Mouse (Mus musculus) cerebellum, postnatal 10 days (tissue): ENCODE data around the gene Afap1.

Experiments used
- DNase-seq, 2 experiments: peaks; one replicate each; pipeline ENCODE4 v3.0.0; 2021; ENCODE audit warnings: mixed read lengths in 2 of 2

Gene Afap1

DNA sequence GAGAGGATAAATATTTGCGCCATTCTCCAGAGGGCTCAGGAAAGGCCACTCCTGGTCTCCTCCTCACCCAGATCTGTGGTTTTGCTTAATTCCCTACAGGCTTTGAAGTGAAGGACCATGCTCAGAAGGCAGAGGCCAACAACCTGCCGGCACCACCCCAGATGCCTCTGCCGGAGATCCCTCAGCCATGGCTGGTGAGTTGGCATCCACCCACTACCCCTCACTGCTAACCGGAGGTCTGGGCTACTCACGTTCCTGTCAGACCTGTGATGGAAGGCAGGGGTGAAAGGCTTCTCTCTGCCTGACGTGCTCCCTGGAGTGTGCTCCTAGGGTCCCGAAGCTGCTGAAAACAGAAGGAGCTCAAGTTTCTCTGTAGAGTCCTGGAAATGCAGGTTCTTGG, 42.8 kb downstream of the Afap1 start:
- DNase-seq, result peak in 1 of 2 experiments; percentile 66

DNA sequence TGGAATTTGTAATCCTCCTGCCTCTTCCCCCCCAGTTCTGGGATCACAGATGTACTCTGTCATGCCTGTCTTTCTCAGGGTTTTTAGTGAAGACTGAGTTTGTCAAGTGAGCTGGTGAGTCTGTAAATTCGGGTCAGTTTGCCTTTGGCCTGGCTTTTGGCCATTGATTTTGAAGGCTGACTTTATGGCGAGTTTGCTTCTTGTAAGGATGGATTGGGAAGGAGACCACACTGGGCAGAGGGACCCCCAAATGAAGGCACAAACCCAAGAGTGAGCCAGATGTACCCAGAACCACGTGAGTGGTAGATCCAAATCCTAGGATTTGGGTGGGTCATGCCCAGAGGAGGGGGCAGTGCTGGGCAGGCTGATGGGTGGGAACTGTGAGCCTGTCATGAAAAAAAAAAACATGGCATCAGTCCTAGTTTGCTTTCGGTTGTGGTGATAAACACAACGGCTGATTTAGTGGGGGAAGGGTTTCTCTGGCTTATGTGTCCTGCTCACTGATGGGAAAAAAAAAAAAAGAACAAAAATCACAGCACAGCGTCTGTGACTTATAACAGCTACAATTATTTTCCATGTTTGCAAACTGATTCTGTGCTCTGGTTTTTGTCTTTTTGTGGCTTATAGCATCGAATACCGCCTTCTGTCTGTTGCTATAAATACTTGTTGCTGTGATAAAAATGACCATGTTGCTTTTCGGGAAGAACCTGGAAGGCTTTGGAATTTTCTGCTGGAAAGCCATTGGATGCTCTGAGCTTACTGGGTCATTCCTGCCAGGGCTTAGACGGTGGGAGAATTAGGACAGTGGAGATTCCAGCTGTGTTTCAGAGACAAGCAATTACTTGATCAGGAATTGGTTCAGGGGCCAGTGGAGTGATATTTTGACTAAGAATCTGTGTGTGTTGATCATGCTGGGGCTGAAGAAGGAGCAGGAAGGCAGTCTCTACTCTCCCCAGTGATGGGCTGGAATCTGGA, 45.4 kb downstream of the Afap1 start:
- no peak for DNase-seq

DNA sequence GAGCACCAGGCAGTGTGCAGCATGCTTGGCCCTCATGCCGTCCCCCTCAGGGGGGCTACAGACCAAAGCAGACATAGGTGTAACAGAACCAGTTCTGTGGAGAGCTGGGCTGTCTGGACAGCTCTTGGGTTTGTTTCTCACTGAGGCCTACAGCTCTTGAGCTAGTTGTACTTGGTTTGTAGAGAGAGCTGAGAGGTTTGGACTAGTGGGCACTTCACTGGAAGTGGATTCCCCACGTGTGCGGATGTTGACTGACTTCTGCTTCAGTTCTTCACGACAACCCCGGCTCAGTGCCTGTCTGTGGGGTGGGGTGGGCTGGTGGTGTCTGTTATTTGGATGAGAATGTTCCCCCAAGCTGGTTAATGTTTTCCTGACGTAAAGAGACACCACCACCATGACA, 46.8 kb downstream of the Afap1 start:
- no peak for DNase-seq

DNA sequence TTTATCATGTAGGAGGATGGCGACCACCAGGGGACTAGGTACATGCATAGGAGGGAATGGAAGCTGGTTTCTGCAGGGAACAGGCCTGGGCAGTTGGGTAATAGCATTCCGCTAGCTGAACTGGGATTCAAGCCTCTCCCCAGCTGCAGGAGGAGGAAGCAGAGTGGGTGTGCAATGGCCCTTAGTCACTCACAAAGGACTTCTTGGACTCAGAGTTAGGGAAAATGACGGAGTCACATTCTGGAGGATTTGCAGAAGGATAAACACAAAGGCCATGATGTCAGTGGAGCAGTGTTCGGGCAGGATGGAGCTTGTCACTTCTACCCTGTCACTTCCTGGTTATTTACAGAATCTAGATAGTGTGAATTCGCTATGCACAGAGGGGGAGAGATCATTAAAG, 50.4 kb downstream of the Afap1 start:
- no peak for DNase-seq

DNA sequence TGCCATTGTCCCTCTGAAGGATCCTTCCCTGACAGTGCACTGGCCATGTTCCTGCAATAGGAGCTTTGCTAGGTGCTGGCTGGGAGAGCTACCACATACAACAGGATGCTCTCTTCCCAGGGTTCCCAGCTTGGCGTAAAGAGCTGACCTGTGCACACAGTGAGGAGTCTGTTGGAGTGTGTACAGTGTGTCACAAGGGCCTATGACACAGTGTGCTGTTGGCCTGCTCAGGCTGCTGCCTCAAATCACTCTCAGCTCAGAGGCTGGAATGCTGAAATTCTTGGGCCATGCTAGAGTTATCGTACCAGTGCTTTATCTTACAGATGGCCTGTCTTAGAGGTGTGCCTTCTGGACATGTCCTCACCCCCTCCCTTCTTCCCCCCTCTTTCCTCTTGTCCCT, 53.7 kb downstream of the Afap1 start:
- no peak for DNase-seq

DNA sequence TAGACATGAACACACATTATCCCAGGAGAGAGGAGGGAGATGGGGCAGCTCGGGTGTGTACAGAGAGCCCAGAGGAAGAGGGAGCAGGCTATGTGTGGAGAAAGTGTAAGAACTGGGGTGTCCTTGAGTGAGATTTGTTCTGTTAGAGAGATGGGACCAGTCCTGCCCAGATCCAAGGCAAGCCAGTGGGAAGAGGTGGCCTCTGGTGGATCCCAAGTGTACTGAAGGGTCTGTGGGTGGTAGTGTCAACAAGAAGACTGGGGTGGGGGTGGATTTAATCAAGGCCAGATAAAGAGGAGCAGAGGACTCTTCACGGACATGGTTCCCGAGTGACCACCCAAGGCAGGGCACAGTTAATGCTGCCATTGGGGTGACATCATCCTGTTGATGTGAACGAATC, 54.3 kb downstream of the Afap1 start:
- DNase-seq, result no peak

DNA sequence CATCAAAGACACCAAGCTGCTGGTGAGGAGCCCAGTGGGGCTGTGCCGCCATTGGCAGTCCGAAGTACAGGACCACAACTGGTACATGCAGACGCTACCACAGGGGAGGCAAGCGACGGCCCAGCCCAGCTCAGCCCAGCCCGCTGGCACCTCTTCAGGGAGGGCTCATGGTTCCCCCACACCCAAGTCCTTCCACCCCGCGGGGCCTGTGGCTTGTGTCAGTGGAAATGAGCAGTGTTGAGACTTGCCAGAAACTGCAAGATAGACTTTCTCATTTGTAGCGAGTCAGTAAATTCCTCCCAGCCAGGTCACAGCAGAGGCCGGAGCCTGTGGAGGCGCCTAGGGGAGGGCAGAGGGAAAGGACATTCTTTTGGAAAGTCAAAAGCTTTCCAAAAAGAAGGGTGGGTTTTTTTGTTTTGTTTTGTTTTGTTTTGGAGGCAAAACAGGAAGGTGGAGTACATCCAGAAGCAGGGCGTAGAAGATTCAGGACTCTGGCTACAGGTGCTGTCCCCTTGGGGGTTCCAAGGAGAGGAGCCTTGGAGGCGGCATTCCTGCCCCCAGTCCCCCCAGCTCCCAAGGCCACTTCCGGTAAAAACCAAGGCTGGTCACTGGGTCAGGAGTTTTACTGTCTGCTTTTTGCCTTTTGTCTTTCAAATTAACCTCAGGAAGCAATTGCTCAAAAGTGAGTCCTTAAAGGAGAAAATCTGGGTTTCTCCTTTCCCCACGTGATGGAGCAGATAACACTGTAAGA, 55.3 kb downstream of the Afap1 start:
- DNase-seq, result peak in 1 of 2 experiments; percentile 44

DNA sequence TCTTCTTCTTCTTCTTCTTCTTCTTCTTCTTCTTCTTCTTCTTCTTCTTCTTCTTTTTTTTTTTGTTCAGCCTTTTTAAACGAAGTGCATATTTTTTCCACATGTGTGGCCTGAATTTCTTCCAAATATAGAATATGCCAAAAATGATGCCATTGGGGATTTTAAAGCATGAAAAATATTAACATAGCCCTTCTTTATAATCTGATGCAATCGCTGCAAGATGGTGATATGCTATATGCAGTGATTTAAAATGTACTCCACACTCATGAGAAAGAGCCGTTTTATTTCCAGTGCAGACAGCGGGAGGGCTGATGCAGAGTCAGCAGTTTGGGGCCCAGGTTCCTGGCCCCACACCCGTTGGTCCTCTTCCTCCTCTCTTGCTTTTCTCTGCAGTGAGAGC, 55.9 kb downstream of the Afap1 start:
- DNase-seq, result no peak

DNA sequence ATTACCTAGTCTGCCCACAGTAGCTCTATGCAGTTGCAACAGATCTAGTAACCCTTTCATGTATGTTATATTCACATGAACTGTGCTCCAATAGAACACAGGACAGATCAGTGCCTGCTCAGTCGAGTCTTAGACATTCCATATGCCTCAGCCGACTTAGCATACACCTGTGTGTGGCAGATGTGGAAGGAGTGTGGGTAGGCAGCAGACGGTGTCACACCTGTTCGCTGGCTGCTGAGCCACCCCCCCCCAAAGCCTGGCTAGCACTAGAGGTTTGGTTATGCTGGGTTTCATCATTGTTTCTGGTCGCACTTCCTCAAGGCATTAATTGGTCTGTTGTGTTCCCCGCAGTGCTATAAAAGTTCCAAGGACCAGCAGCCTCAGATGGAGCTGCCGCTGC, 57.4 kb downstream of the Afap1 start:
- DNase-seq, result no peak

DNA sequence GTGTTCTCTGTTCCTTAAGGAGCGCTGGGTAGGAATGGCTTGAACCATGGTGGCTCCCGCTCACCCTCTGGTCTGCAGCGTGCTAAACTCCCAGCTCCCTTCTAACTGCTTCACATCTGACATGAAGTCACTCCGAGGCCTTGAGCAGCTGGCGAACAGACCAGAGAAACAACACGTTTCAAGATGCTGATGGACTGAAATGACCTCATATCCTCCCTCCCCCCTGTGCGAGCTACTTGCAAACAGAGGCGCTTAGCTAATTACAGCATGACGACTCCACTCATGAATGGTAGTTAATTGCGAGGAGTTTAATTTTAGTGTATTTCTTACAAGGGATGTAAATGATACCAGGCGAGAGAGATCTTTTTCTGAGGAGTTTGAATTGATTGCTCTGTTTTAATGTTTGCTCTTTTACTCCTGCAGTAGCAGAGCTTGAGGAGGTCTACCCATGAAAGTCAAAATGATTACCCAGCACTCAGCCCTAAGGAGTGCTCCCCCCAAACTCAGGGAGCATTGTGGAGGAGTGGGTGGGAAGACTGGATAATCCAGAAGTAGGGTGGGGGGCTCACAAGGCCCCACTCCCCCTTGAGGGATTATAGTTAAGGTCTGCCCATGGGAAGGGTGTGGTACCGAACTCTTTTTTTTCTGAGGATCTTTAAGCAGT, 61.1 kb downstream of the Afap1 start:
- DNase-seq, result no peak

DNA sequence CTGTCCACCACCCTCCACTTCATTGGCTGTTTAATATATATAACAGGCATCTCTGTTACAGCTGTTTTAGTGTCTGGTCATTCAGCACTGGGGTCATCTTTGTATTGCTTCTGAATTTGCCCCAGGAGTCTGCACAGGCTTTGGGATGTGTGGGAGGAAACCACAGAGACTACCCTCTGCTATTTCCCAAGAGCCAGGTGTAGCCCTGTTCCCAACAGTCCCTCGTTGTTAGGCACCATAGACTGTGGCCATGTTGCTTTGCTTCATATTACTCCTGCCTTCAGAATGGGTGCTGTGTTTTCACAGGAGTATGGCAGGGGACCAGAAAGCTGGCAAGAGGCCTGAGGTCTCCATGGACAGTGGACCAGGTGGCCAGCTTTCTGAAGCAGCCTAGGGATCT, 63.1 kb downstream of the Afap1 start:
- DNase-seq, result no peak

DNA sequence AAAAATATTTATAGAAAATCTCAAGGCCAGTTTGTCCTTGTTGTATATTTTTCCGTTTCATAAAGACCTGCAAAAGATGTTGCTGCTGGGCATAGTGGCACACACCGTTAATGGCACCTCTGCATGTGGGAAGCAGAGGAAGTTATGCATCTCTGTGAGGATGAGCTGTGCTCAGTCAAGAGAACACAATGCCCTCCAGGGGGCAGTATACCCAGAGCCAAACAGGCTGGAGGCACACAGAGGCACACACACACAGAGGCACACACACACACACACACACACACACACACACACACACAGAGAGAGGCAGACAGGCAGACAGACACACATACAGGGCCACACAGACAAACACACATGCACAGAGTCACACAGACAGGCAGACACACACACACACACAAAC, 65.6 kb downstream of the Afap1 start:
- DNase-seq, result peak in 1 of 2 experiments; percentile 40

DNA sequence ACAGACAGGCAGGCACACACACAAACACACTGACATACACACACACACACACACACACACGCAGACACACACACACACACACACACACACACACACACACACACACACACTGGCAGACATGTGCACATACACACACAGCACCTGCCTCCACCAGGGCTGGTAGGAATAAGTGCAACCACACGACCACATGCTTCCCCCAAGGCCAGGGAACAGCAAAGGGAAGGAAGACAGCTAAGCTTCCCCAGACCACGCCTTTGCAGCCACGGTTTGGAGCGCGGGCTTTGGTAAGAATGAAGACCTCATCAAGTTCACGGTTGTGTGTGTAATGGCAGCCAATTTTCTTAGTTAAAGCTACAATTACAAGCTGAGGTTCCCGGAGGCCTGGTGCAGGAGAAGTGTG, 67.0 kb downstream of the Afap1 start:
- DNase-seq, result no peak

DNA sequence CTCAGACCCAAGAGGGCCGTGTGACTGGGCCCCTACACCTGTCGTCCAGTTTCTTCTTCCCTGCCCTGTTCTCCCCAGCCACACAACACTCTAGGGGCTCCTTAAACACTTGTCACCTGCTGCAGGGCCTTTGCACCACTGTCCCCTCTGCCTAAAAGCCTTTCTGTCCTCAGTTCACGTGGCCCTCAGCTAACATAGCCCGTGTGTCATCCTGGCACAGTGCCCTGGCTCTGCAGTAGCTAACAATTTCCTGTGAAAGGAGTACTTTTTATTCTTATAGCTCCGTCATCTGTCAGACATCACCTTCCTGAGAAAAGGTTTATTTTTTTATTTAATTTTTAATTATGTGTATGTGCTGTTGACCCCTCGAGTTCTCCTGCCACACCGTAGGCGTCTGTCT, 68.2 kb downstream of the Afap1 start:
- DNase-seq, result peak in 1 of 2 experiments; percentile 32

DNA sequence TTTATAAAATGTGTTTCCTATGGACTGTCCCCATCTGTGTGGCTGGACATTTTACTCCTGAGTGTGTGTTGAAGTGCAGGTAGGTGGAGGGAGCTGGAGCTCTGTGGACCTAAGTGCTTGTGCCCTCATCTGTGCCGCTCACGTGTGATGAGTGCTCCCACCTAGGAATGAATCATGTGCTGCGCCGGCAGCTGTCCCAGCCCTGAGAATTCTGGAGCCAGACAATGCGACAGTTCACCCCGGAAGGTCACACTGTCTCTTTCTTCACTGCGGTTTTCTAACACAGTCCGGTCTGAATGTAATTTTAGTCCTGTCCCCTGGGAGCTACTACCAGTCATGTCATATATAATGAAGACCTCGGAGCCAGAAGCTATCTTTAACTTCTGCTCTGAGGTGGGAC, 70.5 kb downstream of the Afap1 start:
- DNase-seq, result no peak

DNA sequence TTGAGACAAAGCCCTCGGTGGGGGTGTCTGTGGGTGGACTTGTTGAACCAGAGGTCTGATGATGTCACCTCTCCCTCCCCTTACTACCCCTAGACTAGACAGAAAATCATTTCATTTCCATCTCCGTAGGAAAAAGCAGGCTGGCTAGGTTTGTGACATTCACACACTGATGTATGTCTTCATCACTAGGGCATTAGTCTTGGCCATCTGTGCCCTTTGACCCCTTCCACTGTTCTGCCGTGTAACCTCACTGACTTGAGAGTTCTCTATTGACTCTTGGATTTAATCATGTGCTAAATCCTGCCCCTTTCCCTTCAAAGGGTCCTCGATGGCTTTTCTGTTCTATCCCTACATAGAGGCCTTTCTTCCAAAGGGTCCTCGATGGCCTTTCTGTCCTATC, 71.9 kb downstream of the Afap1 start:
- DNase-seq, result no peak

DNA sequence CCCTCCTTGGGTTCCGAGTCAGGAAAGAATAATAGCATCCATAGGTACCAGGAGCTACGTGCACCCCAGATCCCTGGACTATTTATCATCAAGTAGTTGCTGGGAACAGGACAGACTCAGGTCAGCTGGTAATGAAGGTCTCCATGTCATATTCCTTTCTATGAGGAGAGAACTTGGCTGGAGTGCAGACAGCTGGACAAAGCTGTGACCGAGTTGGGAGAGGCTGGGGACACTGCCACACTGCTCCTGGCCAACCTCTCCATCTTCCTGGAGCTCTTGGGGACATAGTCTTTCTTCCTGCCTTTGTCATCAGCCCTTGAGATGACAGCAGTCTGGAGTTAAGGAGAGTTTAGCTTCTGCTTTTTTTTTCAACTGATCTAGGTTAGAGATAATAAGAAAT, 76.7 kb downstream of the Afap1 start:
- DNase-seq, result no peak

DNA sequence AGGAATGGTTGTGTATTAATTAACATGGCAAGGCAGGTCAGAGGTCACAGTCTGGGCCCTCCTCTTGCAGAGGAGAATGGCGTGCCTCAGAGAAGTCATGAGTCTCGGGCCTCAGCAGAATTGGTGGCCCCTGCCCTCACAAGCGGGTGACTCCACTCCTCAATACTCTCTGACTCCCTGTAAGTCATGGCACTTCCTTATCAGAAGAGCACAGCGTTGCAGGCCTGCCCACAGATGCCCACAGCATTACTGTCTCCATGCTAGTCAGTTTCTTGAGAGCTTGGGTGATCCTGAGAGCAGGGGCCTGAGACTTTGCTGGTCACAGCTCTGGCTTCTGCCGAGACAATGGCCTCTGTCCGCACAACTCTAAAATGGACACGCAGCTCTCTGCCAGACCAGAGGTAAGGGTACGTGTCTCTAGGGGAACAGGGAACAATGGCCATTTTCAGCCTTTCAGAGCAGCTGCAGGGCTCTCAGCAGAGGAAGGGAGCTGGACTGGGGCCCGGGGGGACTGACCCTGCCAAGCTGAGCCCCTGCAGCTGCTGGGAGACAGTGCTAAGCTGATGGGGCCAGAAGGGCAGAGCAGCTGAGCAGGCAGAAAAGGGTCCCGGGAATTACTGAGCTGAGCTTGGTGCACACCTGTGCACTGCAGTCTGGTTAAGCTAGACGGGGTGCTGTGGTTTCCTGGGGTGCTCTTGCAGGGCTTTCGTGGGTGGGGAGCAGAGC, 77.4 kb downstream of the Afap1 start:
- peak; percentile 71 to 81 for DNase-seq

DNA sequence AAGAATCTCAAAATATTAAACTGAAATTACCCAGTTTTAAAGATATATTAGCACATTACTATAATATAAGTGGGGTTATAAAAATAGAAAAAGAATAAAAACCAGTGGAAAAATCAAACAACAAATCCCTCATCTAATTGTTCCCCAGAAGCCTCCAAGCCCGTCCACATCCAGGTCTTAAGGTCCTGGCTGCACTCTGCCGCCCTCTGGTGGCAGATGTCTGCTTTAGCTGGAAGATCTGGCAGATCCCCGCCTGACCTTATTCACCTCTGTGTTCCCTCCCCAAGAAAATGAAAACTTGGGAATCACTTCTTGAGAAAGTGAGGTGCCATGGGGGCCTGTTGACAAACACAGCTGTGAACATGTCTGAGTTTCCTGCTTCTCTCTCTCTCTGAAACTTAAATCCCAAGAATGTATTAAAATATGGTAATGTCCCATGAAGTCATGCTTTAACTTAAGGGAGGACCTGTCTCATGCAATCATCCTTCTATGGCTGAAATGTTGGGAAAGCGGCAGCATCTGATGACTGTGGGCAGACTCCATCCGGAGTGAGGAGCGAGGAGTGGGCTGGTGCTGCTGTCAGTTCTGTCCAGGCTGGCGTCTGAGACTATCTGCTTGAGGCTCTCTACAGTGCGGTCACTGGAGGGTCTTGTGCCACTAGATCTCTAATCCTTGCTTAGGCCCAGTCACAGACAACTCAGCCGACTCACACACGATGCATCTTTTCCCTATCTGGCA, 78.9 kb downstream of the Afap1 start:
- peak; percentile 90 to 93 for DNase-seq

DNA sequence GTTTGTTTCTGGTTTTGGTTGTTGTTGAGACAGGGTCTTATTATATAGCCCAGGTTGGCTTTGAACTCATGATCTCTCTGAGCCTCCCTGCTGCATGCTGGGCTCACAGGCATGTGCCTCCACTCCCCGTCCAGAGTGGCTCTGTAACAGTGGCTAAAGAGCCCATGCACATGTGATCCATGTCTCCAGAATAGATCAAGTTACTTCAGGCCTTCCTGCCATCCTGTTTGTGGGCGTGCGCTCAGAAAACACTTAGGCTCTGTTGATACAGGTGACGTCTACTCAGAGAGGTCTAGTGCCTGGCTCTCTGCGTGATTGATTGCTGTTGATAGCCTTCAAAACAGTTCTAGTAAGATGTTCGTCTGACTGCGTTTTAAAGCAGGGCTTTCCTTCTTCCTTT, 79.6 kb downstream of the Afap1 start:
- DNase-seq, result no peak

DNA sequence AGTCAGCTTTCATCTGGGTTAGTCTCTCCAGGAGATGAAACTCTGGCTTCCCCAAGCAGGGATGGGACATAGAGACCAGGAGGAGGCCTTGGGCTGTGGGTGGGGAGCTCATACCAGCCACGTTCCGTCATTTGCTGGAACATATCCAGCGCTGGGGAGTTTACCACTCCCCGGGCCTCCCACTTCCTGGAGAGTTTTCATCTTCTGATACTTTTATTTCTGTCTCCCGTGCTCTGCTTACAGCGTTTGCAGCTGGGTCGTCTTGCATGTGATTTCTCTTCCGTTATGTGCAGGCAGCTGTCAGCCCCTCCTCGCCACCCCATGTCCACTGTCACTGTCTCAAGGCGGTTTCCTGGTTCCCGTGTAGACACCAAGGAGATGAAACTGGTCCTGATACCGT, 80.7 kb downstream of the Afap1 start:
- no peak for DNase-seq

DNA sequence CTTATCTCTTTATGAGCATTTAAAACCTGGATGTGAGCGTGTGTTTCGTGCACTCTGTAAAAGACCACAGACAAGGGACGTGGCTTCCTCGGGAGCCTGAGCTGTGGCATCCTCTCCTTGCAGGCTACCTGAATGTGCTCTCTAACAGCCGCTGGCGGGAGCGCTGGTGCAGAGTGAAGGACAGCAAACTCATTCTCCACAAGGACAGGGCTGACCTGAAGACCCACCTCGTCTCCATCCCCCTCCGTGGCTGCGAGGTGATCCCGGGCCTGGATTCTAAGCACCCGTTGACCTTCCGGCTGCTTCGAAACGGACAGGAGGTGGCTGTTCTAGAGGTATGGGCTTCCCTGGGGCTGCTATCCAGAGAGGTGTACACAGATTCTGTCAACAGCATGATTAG, 81.1 kb downstream of the Afap1 start:
- no peak for DNase-seq
